Mouse (Mus musculus): Measurements from ENCODE around the gene Gimap8.

Gene Gimap8

GRCm38 (mm10) chr6:48706130-48706529 is 59.1 kb downstream of the Gimap8 start:
- DNase-seq (ENCODE audit: low spot score) = no peak

All from lung, postnatal 25 days (tissue).